In the genomic region with DNA sequence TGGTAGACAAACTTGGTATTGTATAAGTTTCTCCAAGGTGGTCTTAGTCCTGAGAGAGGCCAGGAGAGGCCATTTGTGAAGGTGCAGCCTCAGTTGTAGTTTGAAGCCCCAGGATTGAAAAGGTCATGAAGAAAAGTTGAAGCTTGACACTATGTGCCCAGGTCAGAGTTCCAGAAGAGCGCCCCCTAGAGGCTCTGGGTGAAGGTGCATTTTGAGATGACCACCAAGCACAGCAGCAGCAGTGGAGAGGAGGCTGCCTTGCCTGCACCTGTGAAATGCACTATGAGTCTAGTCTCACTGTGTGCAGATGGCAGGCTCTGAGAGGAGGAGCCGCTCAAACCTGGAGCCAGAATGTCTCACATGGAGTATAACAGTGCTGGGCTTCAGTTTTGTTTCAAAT, we compare ENCODE assay signal across 15 mouse cellular contexts. TPM values are rescaled to one million over a fixed set of nuclear protein-coding genes. Genes with fewer than 3 reads are reported as not detected.
DNase-seq lines count a peak whose midpoint lies in the region; ATAC-seq and TF ChIP-seq lines count a peak whose summit lies in the region.
"Had no signal": no experiment of that assay in that cellular context is flagged by ENCODE, and none has a peak within 500 bp of the region (broad histone marks: within the 10 kb centered on the region; RNA-seq: fewer than 3 reads in every experiment).

No protein-coding gene starts in this region.

- no peak overlapping the region for H3K27ac ChIP-seq in intestine, postnatal 0 days (ENCODE audit: low read depth, low read length)
- no peak overlapping the region for H3K27ac ChIP-seq in intestine, embryonic 16.5 days (ENCODE audit: low read length)
- H3K27ac ChIP-seq in thymus, adult 2 months (ENCODE audit: control insufficient read depth, insufficient read depth, low read length): no peak overlapping the region
- H3K27ac ChIP-seq: embryonic facial prominence, embryonic 15.5 days; neural tube, embryonic 15.5 days had no signal

- no peak overlapping the region for H3K9ac ChIP-seq in intestine, postnatal 0 days (ENCODE audit: low read depth, low read length)
- no peak overlapping the region for H3K9ac ChIP-seq in intestine, embryonic 16.5 days (ENCODE audit: low read depth, low read length)
- H3K9ac ChIP-seq: embryonic facial prominence, embryonic 15.5 days; neural tube, embryonic 15.5 days had no signal

- H3K9me3 ChIP-seq in intestine, postnatal 0 days (ENCODE audit: control insufficient read depth): no peaks in the 10 kb centered on the region
- peaks cover 4% of the 10 kb centered on the region; the same call in 1 of the 2 replicates for H3K9me3 ChIP-seq in intestine, embryonic 16.5 days (ENCODE audit: control insufficient read depth, low read length)
- H3K9me3 ChIP-seq: embryonic facial prominence, embryonic 15.5 days; neural tube, embryonic 15.5 days had no signal

- DNase-seq in thymus, adult 2 months: peak; percentile 21
- DNase-seq in thymus, postnatal 10 days (ENCODE audit: low spot score in 2 of 2): no peak
- peak; percentile 55 for DNase-seq in induced T-regulatory cell, adult 2 months (ENCODE audit: low read depth)
- DNase-seq in thymus, postnatal 4 days: peak; percentile 26
- no peak for DNase-seq in frontal cortex, postnatal 14 days (ENCODE audit: low spot score in 2 of 2)
- DNase-seq in yolk sac, embryonic 10.5 days (ENCODE audit: low spot score): no peak
- DNase-seq: adrenal gland, adult 8-10 months; cerebellum, adult 9-11 months; heart, postnatal 4 days; kidney, postnatal 10 days; midbrain, embryonic 14.5 days had no signal

- no peak for TF ChIP-seq POLR2A in thymus, adult 2 months (IDR thresholded peaks at IDR 0.05; ENCODE audit: control insufficient read depth, extremely low read depth, insufficient read depth, low read length, poor library complexity)

- no peak overlapping the region for H3K4me3 ChIP-seq in intestine, postnatal 0 days (ENCODE audit: low read depth, low read length)
- no peak overlapping the region for H3K4me3 ChIP-seq in intestine, embryonic 16.5 days (ENCODE audit: low read length)
- no peak overlapping the region for H3K4me3 ChIP-seq in thymus, adult 2 months (ENCODE audit: control insufficient read depth, insufficient read depth, low read length)
- H3K4me3 ChIP-seq: embryonic facial prominence, embryonic 15.5 days; neural tube, embryonic 15.5 days had no signal

- no peaks in the 10 kb centered on the region for H3K36me3 ChIP-seq in intestine, postnatal 0 days (ENCODE audit: control insufficient read depth, insufficient read depth)
- no peaks in the 10 kb centered on the region for H3K36me3 ChIP-seq in intestine, embryonic 16.5 days (ENCODE audit: control insufficient read depth, insufficient read depth, low read length)
- H3K36me3 ChIP-seq in thymus, adult 2 months (ENCODE audit: control insufficient read depth, insufficient read depth, low read length): no peaks in the 10 kb centered on the region
- H3K36me3 ChIP-seq: embryonic facial prominence, embryonic 15.5 days; neural tube, embryonic 15.5 days had no signal

- TF ChIP-seq CTCF in intestine, postnatal 0 days (IDR thresholded peaks at IDR 0.05; ENCODE audit: low read depth): peak; percentile 41
- peak; percentile 49; the same call in 1 of the 2 replicates for TF ChIP-seq CTCF in thymus, adult 2 months (IDR thresholded peaks at IDR 0.05; ENCODE audit: borderline replicate concordance, control insufficient read depth, extremely low read depth, insufficient read depth, low read length, poor library complexity)

- H3K27me3 ChIP-seq in intestine, postnatal 0 days (replicated peaks; ENCODE audit: control insufficient read depth, insufficient read depth, low read length): no peaks in the 10 kb centered on the region
- H3K27me3 ChIP-seq in intestine, embryonic 16.5 days (replicated peaks; ENCODE audit: control insufficient read depth, insufficient read depth, low read length): no peaks in the 10 kb centered on the region
- no peaks in the 10 kb centered on the region for H3K27me3 ChIP-seq in thymus, adult 2 months (ENCODE audit: control insufficient read depth, insufficient read depth, low read length)
- H3K27me3 ChIP-seq: embryonic facial prominence, embryonic 15.5 days; neural tube, embryonic 15.5 days had no signal

- H3K4me1 ChIP-seq in intestine, postnatal 0 days (replicated peaks; ENCODE audit: control insufficient read depth, insufficient read depth, low read length): no peaks in the 10 kb centered on the region
- H3K4me1 ChIP-seq in intestine, embryonic 16.5 days (ENCODE audit: control insufficient read depth, insufficient read depth, low read length): no peaks in the 10 kb centered on the region
- no peaks in the 10 kb centered on the region for H3K4me1 ChIP-seq in thymus, adult 2 months (replicated peaks; ENCODE audit: control insufficient read depth, insufficient read depth, low read length)
- H3K4me1 ChIP-seq: embryonic facial prominence, embryonic 15.5 days; neural tube, embryonic 15.5 days had no signal

- 54% methylated on average over 2 of the region's 2 CpGs for WGBS in intestine, postnatal 0 days
- 56% methylated on average over 2 of the region's 2 CpGs for WGBS in intestine, embryonic 16.5 days
- 76% methylated on average over 2 of the region's 2 CpGs for WGBS in thymus, adult 2 months

- H3K4me2 ChIP-seq in intestine, postnatal 0 days (replicated peaks; ENCODE audit: low read depth): no peak overlapping the region
- no peak overlapping the region for H3K4me2 ChIP-seq in intestine, embryonic 16.5 days (ENCODE audit: low read depth, low read length)
- H3K4me2 ChIP-seq: embryonic facial prominence, embryonic 15.5 days; neural tube, embryonic 15.5 days had no signal

- no peak for ATAC-seq in intestine, postnatal 0 days
- no peak for ATAC-seq in intestine, embryonic 16.5 days

RNA-seq across cellular contexts. Expression of a gene that starts 27.8 kb away (rescaled TPM):
- polyA plus RNA-seq in intestine, postnatal 0 days (2015; fragmentation: Nextera tagmentation; extraction: Ambion mirVana): 132 and 134 TPM in 2 replicates
- 264 and 282 TPM in 2 replicates for polyA plus RNA-seq in intestine, embryonic 16.5 days (2015; fragmentation: Nextera tagmentation; extraction: Ambion mirVana)
- 67.9 and 70.4 TPM in 2 replicates for polyA plus RNA-seq in thymus, adult 2 months (2012; rRNA removed)

Comparison
In these comparisons a context has a peak if more than half of its experiments do, and no peak if none do; other contexts are left out.
1. DNase-seq: peak in thymus, adult 2 months (single experiment), induced T-regulatory cell, adult 2 months (single experiment) and thymus, postnatal 4 days (single experiment); none in thymus, postnatal 10 days (0 of 2), frontal cortex, postnatal 14 days (0 of 2) and yolk sac, embryonic 10.5 days (single experiment).